Mouse (Mus musculus): ENCODE measurements around the gene Bricd5. TPM values are rescaled to one million over a fixed set of nuclear protein-coding genes. Genes with fewer than 3 reads are reported as not detected.

Bricd5 gene
- polyA plus RNA-seq, 2 experiments = 0.29 TPM; not detected in 1

- H3K9ac ChIP-seq (replicated peaks) = no peak overlapping the region
- H3K9me3 ChIP-seq (ENCODE audit: control insufficient read depth, low read length) = no peaks in the 10 kb centered on the region
- no peaks in the 10 kb centered on the region for H3K36me3 ChIP-seq (replicated peaks; ENCODE audit: control insufficient read depth, insufficient read depth, low read depth)
- H3K4me3 ChIP-seq (ENCODE audit: insufficient read depth in 1 of 2, low read depth in 2 of 2, low read length in 2 of 2) = peak overlapping the region in 1 of 2 experiments; percentile 40; a peak in 1 of 4 replicates
- ATAC-seq (ENCODE audit: insufficient read depth) (no peak), DNase-seq (ENCODE audit: low read depth in 3 of 3, low spot score in 3 of 3) (no peak)
- H3K27ac ChIP-seq = no peak overlapping the region
- H3K4me1 ChIP-seq (replicated peaks; ENCODE audit: control insufficient read depth in 2 of 2, insufficient read depth in 2 of 2, low read length in 1 of 2) = no peaks in the 10 kb centered on the region
- H3K4me2 ChIP-seq (ENCODE audit: low read depth) = peak overlapping the region; percentile 51
- peaks cover 44% of the 10 kb centered on the region for H3K27me3 ChIP-seq (ENCODE audit: control insufficient read depth, insufficient read depth, low read length)
- WGBS (ENCODE audit: insufficient replicate concordance) = 24% methylated on average over 19 of the region's 19 CpGs
- no peak for TF ChIP-seq CTCF (IDR thresholded peaks at IDR 0.05; ENCODE audit: low read depth)
- TF ChIP-seq EP300 (IDR thresholded peaks at IDR 0.05; ENCODE audit: low read depth) = no peak
These were observed 15.8 kb downstream of the Bricd5 start for GRCm38 (mm10) chr17:24489265-24490030.

GRCm38 (mm10) chr17:24490399-24490798, 16.7 kb downstream of the Bricd5 start:
- no peak overlapping the region for H3K27ac ChIP-seq
- WGBS (ENCODE audit: insufficient replicate concordance) = 69% methylated on average over 4 of the region's 4 CpGs
- H3K36me3 ChIP-seq (replicated peaks; ENCODE audit: control insufficient read depth, insufficient read depth, low read depth) = no peaks in the 10 kb centered on the region
- H3K27me3 ChIP-seq (ENCODE audit: control insufficient read depth, insufficient read depth, low read length) = peaks cover 44% of the 10 kb centered on the region
- no peak overlapping the region for H3K4me2 ChIP-seq (ENCODE audit: low read depth)
- TF ChIP-seq CTCF (IDR thresholded peaks at IDR 0.05; ENCODE audit: low read depth) (no peak), EP300 (IDR thresholded peaks at IDR 0.05; ENCODE audit: low read depth) (no peak)
- no peaks in the 10 kb centered on the region for H3K9me3 ChIP-seq (ENCODE audit: control insufficient read depth, low read length)
- no peak overlapping the region for H3K4me3 ChIP-seq (ENCODE audit: insufficient read depth in 1 of 2, low read depth in 2 of 2, low read length in 2 of 2)
- H3K9ac ChIP-seq (replicated peaks) = no peak overlapping the region
- H3K4me1 ChIP-seq (replicated peaks; ENCODE audit: control insufficient read depth in 2 of 2, insufficient read depth in 2 of 2, low read length in 1 of 2) = no peaks in the 10 kb centered on the region
- no peak for ATAC-seq (ENCODE audit: insufficient read depth)
- no peak for DNase-seq (ENCODE audit: low read depth in 3 of 3, low spot score in 3 of 3)

- TF ChIP-seq EP300 (IDR thresholded peaks at IDR 0.05; ENCODE audit: low read depth) (no peak), CTCF (IDR thresholded peaks at IDR 0.05; ENCODE audit: low read depth) (peak; percentile 79)
- Histone ChIP-seq H3K4me2 (ENCODE audit: low read depth) (no peak overlapping the region), H3K4me1 (replicated peaks; ENCODE audit: control insufficient read depth in 2 of 2, insufficient read depth in 2 of 2, low read length in 1 of 2) (no peaks in the 10 kb centered on the region), H3K4me3 (ENCODE audit: insufficient read depth in 1 of 2, low read depth in 2 of 2, low read length in 2 of 2) (no peak overlapping the region), H3K9me3 (ENCODE audit: control insufficient read depth, low read length) (no peaks in the 10 kb centered on the region), H3K36me3 (replicated peaks; ENCODE audit: control insufficient read depth, insufficient read depth, low read depth) (no peaks in the 10 kb centered on the region), H3K27me3 (ENCODE audit: control insufficient read depth, insufficient read depth, low read length) (peaks cover 11% of the 10 kb centered on the region), H3K9ac (replicated peaks) (no peak overlapping the region), H3K27ac (no peak overlapping the region)
- ATAC-seq (ENCODE audit: insufficient read depth) = no peak
- DNase-seq (ENCODE audit: low read depth in 3 of 3, low spot score in 3 of 3) = peak in 2 of 3 experiments; percentile 30 to 41
- WGBS (ENCODE audit: insufficient replicate concordance) = 44% methylated on average over 2 of the region's 2 CpGs
These were observed 21.1 kb downstream of the Bricd5 start for GRCm38 (mm10) chr17:24494627-24495335.

GRCm38 (mm10) chr17:24495443-24495842, 21.8 kb downstream of the Bricd5 start:
- no peak for DNase-seq (ENCODE audit: low read depth in 3 of 3, low spot score in 3 of 3)
- no peak for TF ChIP-seq EP300 (IDR thresholded peaks at IDR 0.05; ENCODE audit: low read depth)
- no peaks in the 10 kb centered on the region for H3K4me1 ChIP-seq (replicated peaks; ENCODE audit: control insufficient read depth in 2 of 2, insufficient read depth in 2 of 2, low read length in 1 of 2)
- H3K4me2 ChIP-seq (ENCODE audit: low read depth) = no peak overlapping the region
- H3K9me3 ChIP-seq (ENCODE audit: control insufficient read depth, low read length) = no peaks in the 10 kb centered on the region
- WGBS (ENCODE audit: insufficient replicate concordance) = 75% methylated on average over 3 of the region's 3 CpGs
- H3K27ac ChIP-seq = no peak overlapping the region
- no peak for ATAC-seq (ENCODE audit: insufficient read depth)
- H3K27me3 ChIP-seq (ENCODE audit: control insufficient read depth, insufficient read depth, low read length) = peaks cover 5% of the 10 kb centered on the region; the same call in 1 of the 2 replicates
- no peak overlapping the region for H3K9ac ChIP-seq (replicated peaks)
- H3K36me3 ChIP-seq (replicated peaks; ENCODE audit: control insufficient read depth, insufficient read depth, low read depth) = no peaks in the 10 kb centered on the region
- no peak overlapping the region for H3K4me3 ChIP-seq (ENCODE audit: insufficient read depth in 1 of 2, low read depth in 2 of 2, low read length in 2 of 2)

- Histone ChIP-seq H3K4me1 (replicated peaks; ENCODE audit: control insufficient read depth in 2 of 2, insufficient read depth in 2 of 2, low read length in 1 of 2) (no peaks in the 10 kb centered on the region), H3K27ac (no peak overlapping the region), H3K27me3 (ENCODE audit: control insufficient read depth, insufficient read depth, low read length) (no peaks in the 10 kb centered on the region), H3K4me3 (ENCODE audit: insufficient read depth in 1 of 2, low read depth in 2 of 2, low read length in 2 of 2) (no peak overlapping the region), H3K9ac (replicated peaks) (no peak overlapping the region), H3K36me3 (replicated peaks; ENCODE audit: control insufficient read depth, insufficient read depth, low read depth) (no peaks in the 10 kb centered on the region), H3K9me3 (ENCODE audit: control insufficient read depth, low read length) (no peaks in the 10 kb centered on the region), H3K4me2 (ENCODE audit: low read depth) (no peak overlapping the region)
- ATAC-seq (ENCODE audit: insufficient read depth) = no peak
- TF ChIP-seq CTCF (IDR thresholded peaks at IDR 0.05; ENCODE audit: low read depth) = no peak
- TF ChIP-seq EP300 (IDR thresholded peaks at IDR 0.05; ENCODE audit: low read depth) = no peak
- 24% methylated on average over 1 of the region's 1 CpGs for WGBS (ENCODE audit: insufficient replicate concordance)
- no peak for DNase-seq (ENCODE audit: low read depth in 3 of 3, low spot score in 3 of 3)
These were observed 22.3 kb downstream of the Bricd5 start for GRCm38 (mm10) chr17:24496026-24496425.
